Mouse (Mus musculus) layer of hippocampus, postnatal 25 days (tissue): Measurements from ENCODE around the gene Bcl2l10. TPM values are rescaled to one million over a fixed set of nuclear protein-coding genes. Genes with fewer than 3 reads are reported as not detected.

Source experiments
- DNase-seq, 2 experiments: peaks; one replicate each; pipeline ENCODE4 v3.0.0; 2022; ENCODE audit warnings: mixed read lengths in 2 of 2, low spot score in 1 of 2; ENCODE audit errors: extremely low spot score in 1 of 2
- total RNA-seq, 2 experiments: library from RNA; stranded (reverse); gene quantifications; 2 replicates each; pipeline ENCODE4 v1.2.3; 2021

Gene Bcl2l10
- total RNA-seq = under 1 TPM in 1 of 2 experiments, not detected in 1; 0.22 TPM

DNA sequence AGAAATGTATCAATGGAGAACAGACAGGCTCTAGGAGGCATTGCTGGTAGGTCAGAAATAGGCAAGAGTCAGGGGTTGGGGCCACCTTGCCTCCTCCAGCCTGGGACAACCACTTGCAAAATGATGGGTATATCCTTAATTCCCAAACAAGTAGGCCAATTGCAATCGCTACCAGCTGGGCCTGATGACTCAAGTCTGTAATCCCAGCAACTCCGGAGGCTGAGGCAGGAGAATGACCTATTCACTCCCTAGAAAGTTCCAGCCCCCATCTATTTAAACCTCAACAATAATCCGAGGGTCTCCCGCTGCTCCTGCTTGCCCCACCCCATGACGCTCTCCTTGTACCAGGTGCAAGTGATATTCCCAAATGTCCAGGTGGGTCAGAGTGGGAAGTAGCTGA, at the start of gene Bcl2l10:
TSS of gene Bcl2l10 (plus strand) at position 301 of the 400 bp plus-strand sequence.
- no peak for DNase-seq

DNA sequence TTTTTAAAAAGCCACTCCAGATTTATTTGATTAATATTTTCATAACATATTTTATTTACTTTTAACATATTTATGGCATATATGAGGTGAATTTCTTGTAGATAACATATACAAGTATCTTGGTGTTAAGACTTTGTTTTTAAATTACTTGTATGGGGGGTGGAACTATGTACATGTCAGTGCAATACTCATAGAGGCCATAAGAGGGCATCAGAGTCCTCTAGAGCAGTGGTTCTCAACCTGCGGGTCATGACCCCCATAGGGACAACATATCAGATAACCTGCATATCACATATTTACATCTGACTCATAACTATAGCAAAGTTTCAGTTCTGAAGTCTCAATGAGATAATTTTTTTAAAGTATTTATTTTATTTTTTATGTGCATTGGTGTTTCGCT, 48.2 kb upstream of the Bcl2l10 start:
- no peak for DNase-seq

DNA sequence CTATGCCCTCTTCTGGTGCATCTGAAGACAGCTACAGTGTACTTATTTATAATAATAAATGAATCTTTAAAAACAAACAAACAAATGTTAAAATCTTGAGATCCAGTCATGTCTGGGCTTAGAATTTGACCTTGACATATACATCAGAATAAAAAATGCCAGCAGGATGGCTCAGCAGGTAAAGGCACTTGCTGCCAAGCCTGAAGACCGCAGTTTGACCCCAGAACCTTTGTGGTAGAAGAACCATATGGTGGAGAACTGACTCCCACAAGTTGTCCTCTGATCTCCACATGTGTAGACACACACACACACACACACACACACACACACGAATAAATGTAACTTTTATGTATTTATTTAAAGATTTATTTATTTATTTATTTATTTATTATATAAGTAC, 44.5 kb upstream of the Bcl2l10 start:
- DNase-seq = no peak

DNA sequence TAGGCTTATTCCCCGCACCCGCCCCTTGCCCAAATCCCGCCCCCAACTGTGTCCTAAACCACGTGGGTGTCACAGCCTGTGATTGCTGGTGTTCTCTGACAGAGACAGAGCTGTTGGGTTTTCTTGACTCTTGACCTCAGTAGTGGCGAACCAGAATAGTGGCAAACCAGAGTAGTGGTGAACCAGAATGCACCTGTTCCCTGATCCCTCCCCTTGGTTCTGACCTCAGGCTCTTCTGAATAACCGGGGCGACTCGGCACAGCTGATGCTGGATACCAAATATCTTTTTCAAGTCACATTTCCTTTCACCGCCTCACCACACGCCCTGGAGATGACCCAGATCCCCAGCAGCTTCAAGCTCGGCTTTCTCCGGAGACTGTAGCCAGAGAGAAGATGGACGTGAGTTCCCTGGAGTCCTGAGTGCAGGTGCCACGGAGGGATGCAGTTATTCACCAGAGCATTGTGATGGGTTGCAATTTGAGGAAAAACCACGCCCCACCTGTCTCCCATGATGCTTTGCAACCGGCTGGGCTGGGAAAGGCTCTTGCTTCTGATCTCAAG, 43.8 kb upstream of the Bcl2l10 start:
- no peak for DNase-seq

DNA sequence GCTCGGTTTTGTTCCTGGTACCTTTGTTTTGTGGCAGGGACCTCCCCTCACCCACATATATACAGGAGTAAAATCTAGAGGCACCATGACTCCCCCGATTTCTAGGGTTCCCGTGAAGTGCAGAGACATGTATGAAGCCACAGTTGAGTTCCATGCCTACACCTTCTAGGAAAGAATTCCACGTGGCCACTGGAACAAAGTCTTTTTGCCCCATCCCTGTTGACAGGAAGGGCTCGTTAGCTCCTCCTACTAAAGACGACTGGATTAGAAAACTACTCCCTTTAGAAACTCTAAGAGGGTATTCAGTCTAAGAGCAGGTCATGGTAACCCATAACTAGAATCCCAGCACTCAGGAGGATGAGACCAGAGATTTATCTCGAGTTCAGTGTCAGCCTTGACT, 43.3 kb upstream of the Bcl2l10 start:
- no peak for DNase-seq

DNA sequence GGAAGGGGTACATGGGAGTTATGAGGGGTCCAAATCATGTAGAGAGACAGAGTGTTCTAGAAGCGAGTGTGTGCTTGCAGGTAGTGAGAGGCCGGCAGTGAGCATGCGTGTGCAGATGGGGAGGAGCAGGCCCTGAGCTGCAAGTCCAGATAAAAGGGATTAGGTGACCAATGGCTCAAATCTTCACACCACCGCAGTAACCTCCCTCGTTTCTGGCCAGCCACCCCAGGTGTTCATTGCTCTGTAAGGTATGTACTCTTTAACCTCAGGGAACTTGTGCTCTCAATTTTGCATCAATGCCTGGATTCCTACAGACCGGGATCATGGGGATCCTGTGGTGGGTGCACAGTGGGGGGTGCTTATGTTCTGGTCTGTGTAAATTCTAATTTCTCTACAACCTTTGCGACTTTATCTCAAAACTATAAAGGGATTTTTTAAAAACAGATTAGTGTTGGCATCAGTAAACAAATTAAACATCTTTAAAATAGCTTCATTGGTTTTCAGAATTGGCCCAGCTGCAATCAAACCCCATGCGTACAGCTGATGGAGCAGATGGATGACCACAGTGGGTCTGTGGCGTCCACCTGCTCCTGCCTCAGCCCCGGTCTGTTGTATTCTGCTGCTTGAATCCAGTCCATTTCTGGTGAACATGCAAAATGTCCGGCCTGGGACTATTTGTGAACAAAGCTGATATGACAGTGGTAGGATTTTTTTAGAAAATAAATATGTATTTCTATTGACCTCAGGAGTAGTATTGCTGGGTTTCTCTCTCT, 41.2 kb upstream of the Bcl2l10 start, which contains the start of gene Gnb5:
TSS of gene Gnb5 (plus strand) at position 163 of the 773 bp plus-strand sequence.
- DNase-seq = no peak

DNA sequence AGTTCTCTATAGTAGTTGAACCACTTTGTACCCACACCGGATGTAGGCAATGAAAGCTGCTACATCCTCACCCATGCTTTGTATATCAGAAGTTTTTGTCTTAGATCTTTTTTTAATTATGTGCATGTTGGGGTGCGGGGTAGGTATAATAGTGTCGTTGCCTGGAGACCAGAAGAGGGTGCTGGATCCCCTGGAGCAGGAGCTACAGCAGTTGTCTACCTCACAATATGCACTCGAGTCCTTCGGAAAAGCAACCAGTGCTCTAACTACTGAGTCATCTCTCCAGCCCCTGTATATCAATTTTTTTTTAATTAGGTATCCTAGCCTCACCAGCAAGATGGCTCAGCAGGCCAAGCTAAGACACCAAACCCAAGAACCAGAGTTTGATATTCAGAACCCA, 40.5 kb upstream of the Bcl2l10 start:
- DNase-seq = no peak

DNA sequence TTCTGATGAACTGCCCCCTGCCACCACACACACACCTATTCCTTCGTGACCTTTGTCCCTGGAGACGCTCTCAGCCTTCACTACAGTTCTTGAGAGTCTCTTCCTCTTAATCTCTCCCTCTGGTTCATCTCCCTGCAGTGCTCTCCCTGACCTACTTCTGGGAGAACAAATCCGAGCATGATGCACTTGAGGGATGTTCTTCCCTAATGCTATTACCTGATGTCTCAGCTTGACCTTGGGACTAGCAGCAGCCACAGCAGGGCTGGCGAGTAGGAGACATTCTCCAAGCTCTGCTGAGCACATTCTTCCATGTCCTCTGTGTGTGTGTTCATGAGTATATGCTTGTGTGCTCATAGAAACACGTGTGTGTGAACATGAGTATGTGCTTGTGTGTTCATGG, 38.9 kb upstream of the Bcl2l10 start:
- DNase-seq = no peak

DNA sequence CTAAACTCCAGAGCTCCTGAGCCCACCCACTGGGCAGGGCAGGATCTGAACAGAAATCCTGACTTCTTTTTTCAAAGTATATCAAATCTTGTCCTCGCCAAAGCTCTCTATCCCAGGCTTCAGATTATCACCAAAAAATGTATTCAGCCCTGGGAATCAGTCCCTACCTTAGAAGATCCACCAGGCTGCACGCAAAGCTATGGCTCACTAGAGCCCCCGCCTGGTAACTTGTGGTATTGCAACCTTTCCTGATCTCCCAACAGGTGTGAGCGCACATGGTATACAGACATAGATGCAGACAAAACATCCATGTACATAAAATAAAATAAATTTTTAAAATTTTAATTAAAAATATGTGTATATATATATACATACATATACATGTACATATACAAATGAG, 35.5 kb upstream of the Bcl2l10 start:
- DNase-seq = peak; percentile 76 to 96

DNA sequence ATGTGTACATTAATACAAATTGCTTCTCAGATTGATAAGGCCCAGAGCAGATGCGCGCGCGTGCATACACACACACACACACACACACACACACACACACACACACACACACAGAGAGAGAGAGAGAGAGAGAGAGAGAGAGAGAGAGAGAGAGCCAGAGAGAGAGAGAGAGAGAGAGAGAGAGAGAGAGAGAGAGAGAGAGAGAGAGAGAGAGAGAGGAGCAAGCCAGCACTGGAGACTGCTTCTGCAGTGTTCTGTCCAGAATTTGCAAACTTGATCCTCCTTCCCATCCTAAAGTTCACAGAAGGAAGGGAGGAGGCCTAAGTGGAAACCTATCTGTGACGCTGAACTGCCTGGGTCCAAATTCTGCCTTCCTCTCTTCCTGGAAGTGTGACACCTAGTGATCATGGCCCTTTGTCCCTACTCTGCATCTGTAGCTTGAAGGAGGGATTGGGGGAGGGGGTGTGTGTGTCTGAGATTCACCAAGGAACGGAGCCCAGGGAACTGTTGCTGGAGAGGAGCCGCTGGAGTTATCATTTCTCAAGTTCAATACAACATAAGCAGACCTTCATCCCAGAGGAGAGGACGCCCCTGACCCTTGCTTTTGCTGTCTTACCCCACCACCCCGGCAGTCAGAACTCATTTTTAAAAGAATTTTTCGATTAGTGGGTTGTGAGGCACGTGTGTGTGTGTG, 34.3 kb upstream of the Bcl2l10 start:
- DNase-seq = no peak

DNA sequence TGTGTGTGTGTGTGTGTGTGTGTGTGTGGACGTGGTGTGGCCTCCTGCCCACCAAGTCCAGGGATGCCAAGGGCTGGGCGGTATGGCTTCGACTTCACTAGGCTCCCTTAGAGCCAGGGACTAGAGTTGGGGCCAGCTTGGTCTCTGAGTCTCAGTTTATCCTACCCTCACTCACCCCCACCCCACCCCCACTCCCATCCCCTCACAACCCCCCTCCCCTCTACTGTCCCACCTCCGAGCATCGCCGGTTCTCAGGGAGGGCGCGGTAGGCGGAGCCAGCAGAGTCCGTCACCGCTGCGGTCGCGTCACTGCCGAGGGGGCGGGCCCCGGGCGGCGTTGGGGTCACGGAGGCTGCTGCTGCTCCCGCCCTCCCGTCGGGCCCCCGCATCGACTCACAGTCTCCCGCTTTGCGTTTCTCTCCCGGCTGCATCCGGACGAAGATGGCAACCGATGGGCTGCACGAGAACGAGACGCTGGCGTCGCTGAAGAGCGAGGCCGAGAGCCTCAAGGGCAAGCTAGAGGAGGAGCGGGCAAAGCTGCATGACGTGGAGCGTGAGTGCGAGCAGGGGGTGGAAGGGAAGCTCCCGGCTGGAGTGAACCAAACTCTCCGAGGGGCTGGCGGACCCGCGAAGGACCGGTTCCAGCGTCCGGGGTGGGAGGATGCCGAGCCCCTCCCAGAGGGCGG, 33.6 kb upstream of the Bcl2l10 start:
- DNase-seq = peak; percentile 76 to 85

DNA sequence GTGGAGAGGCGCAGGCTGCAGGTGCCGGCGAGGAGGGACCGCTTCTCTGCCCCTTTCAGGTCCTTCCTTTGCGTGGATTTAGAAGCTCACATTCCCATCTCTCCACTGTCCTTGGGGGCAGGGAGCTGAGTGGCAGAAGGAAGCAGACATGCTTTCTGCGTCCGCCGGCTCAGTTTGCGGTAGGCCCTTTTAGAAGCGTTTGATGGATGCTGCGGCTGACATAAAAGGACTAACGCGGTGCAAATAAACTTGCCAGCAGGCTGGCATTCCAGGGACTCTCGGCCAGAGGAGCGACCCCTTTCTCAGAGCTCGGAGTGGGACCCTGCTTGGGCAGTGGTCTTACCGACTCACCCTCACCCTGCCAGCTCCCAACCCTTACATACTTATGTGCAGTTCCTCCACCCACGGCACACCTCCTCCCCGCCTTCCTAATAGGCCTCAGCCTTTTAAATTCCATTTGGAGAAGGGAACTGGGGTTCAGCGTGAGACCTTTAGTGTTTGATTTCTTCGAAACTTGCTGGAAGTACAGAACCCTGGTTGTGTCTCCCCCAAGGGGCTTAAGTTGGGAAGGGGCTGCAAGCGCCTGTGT, 32.9 kb upstream of the Bcl2l10 start:
- no peak for DNase-seq

DNA sequence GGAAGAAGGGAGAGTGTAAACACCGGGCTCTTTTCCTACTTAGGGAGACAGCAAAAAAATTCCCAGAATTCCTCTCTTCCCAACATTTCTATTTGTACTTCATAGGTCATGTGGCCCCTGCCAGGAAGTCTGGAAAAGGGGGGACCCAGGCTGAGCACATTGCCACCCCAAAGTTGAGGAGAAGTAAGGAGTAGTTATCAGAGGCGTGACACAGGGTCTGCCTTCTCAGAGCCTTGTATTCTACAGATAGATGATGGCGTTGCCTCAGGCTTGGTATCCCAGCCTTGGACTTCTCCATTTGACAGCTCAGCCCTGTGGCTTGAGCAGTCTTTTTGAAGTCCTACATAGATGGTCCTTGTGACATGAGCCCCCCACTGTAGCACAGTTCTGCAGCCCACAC, 32.3 kb upstream of the Bcl2l10 start:
- no peak for DNase-seq

DNA sequence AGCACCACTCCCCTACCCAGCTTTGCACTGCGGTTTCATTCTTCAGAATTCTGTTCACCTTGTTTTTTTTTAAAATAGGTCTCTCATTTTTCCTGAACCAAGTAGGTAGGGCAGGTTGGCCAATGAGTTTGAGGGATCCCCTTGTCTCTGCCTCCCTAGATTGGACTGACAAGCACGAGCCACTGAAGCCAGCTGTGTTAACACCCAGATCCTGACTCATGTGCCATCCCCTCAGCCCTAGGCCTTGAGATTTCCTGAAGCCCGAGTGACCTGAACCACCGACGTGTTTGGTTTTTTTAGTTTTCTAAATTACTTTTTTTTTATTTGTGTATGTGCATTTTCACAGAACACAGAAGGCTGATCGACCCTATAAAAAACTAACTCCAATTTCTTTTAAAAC, 30.8 kb upstream of the Bcl2l10 start:
- DNase-seq = no peak

DNA sequence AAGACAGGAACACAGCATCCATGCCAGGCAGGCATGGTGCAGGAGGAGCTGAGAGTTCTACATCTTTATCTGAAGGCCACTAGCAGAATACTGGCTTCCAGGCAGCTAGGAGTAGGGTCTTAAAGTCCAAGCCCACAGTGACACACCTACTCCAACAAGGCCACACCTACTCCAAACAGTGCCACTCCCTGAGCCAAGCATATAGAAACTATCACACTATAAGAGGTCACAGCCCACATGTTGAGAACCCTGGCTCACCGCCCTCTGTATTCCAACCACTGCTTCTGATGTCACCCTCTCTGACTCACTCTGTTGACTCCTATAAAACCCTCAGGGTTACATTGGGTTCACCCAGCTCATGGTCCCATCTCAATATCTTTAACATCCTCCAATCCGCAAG, 29.4 kb upstream of the Bcl2l10 start:
- DNase-seq = no peak

DNA sequence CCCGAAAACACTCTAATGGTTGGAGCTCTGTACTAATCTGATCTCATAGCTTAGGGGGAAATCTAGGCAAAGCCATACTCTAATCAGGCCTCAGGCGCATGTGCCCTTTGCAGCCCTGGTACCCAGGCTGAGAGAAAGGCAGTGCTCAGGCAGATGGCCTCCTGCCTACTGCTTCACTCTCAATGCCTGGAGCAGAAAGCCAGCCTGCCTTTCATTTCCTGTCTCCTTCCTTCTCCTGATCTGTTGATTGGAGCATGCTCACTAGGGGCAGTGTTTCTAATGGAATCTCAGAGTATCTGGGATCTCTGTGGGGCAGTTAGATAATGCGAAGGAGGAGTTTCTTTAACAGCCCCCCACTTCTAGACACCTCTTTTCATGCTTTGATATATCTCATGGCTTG, 28.2 kb upstream of the Bcl2l10 start:
- no peak for DNase-seq

DNA sequence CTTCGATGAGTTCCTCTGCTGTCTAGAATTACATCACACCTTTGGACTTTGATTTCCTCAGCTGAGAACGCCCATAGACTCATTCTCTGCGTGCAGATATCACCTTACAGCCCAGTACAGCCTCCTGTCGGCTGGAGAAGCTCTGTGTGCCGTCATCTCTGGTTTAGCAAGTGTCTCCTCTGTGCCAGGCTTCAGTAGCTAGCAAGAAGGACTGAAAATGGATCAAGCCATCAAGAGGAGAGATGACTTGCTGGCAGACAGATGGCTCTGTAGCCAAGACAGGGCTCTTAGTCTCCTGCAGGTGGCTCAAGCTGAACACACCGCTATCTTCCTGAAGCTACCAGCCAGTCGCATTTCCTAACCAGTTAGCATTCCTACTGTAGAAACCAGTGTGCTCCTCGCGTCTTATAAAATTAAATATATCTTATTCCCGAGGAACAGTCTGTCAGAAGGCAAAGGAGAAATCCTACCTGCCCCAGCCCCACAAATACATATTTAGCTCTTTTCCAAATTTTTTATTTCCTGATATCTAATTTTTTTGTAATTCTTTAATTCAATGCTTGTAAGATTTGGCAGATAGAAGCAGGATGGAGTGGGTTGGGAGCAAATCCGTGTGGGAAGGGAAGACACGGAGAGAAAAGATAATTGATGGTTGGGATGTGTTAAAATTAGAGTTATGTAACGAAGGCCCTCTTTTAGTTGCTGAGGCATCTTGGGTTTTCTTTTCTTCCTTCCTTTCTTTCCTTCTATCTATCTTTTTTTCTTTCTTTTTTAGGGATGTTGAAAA, 25.3 kb upstream of the Bcl2l10 start:
- no peak for DNase-seq

DNA sequence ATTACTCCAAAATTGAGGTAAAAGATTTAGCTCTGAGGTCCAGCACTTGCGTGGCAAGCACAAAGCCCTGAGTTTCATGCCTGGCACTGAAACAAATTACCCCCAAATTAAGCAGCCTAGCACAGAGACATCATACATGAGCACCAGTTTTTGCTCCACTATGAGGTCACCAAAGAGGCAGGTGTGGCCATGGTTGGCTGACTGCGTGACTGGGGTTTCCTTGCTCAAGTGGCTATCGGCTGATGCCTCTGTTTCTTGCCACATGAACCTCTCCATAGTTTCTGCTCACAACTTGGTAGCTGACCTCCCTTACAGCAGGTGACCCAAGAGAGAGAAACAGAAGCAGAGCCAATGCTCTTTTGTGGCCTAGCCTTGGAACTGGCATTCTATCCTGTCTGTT, 19.5 kb upstream of the Bcl2l10 start:
- DNase-seq = no peak

DNA sequence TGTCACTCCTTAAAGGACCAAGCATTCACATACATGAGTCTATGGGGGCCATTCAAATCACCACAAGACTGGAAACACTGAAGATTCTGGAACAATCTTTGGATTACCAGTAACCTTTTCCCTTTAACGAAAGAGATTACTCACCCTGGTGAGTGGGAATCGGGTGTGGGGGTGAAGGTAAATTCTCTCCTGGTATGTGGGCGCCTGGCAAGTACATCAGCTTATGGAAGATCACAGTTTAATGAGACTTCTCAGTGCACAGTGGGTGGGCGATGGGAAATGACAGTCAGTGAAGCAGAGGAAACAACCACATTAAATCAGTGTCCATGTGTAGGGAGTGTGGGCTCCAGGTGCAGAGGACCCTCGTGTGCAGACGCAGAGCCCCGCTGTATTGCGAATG, 16.7 kb upstream of the Bcl2l10 start:
- no peak for DNase-seq

DNA sequence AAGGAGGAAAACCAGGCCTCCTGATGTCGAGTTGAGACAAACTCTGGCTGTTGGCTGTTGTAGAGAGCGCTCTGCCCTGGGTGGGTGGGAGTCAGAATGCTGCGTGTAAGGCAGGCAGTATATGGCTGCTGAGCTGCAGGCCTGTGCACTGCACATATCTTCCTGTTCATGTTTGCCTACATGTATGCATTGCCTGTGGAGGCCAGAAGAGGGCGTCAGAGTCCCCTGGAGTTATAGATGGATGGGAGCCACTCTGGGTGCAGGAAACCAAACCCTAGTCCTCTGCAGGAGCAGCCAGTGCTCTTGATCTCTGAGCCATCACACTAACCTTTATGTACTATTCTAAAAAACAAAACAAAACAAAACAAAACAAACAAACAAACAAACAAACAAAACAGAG, 13.1 kb upstream of the Bcl2l10 start:
- no peak for DNase-seq
